Mouse (Mus musculus) 3134 (cell line): ENCODE data around the gene Lrrc66.

Experiments
- DNase-seq: peaks from one replicate; pipeline ENCODE4 v3.0.0-alpha.2; 2011; ENCODE audit warnings: low spot score; ENCODE audit not compliant: insufficient read length; ENCODE audit errors: extremely low read depth

Gene Lrrc66

DNA sequence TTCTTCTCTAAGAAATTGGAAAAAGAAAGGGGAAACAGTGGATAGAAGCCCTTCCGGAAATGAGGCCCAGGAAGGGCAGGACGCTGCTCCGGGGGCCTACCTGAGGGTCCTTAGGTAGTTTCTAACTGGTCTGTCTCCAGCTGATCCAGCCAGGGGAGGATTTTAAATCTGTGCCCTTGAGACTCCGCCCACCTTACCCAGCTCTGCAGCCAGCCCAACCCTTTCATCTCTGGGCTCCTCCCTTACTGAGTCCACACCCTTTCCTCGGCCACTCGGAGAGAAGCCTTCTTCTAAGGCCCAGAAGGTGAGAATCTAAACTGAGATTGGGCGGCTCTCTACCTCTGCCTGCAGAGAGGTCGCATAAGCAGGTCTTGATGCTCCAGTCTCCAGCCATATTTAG is at the start of gene Lrrc66:
Lrrc66 (minus strand) TSS at position 236 of the 400 bp plus-strand sequence.
- no peak for DNase-seq

DNA sequence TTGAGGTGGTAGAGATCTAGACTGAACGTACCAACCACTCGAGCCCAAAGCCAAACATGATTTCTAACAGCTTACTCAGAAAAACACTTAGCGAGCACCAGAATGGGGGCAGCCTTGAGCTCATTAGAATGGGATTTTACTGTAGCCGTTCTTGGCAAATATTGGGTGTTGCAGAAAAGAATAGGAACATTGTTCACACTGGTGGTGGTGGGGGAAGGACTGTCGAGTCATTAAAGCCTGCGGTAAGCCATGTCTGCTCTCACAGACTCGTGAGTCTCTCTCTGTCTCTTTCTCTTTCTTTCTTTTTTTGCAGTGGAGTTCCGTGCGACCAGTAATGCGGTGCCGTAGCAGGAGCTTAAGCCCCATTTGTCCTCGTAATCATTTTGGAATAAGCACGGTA is 44.3 kb upstream of the Lrrc66 start:
- DNase-seq: no peak

DNA sequence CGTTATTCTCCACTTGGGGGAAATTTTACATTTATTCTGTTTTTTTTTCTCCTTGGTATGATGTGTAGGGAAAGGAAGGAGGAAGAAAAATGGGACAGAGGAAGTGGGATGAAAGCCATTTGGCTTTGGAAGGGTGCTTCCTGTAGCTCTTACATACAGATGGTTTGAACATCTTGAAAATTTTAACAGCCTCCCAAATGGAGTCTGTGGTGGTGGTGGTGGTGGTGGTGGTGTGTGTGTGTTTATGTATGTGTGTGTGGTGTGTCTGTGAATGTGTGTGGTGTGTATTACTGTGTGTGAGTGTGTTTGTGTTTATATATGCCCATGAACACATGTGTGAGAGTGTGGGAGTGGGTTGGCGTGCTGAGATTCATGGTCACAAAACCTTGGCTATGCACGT is 43.3 kb upstream of the Lrrc66 start:
- no peak for DNase-seq

DNA sequence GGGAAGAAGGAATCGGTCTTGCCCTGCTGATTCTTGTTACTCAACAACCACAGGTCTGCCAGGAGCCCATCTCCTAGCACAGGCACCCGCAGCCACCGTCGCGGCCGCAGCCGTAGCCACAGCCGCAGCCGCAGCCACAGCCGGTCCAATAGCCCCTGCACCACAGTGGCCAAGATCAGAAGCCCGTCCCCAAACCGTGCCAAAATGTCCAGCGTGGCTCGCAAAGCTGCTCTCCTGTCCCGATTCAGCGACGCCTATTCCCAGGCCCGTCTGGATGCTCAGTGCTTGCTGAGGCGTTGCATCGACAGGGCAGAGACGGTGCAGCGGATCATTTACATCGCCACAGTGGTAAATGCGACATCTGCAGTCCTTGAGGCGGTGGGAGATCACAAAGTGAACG is 37.1 kb upstream of the Lrrc66 start:
- no peak for DNase-seq

DNA sequence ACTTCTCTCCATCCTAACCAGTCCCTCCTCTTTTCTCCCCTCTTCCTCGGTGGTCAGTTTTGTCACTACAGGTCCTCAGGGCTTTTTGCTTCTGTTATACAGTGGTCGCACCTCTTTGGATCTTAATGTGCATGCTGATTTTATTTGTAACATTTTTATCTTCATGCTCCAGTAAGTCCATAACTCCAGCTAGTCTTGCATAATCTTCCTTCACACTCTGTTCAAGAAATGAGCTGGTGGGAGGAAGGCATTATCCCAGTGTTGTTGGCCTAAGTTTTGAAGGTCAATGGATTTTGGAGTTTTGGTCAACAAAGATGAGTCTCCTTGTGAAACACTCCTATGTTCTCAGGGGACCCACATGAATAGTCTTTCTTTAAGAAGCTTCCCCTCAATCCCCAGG is 35.6 kb upstream of the Lrrc66 start:
- DNase-seq: no peak

DNA sequence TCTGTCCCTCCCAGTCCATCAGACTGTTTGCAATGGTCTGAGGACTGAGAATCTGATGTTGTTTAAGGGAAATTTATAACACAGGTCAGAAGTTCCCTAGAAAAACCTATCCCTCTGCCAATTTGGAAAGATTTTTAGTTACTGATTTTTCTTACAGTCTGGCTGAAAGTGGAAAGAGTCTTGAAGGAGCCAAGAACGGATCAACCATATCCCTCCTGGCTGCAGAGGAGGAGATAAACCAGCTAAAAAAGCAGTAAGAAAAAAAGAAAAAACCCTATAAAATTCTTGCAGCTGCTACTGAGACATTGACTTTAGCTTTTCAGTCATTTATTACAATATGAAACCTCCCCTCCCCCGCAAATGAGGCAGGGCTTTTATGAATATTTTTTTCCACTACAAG is 34.4 kb upstream of the Lrrc66 start:
- DNase-seq: no peak

DNA sequence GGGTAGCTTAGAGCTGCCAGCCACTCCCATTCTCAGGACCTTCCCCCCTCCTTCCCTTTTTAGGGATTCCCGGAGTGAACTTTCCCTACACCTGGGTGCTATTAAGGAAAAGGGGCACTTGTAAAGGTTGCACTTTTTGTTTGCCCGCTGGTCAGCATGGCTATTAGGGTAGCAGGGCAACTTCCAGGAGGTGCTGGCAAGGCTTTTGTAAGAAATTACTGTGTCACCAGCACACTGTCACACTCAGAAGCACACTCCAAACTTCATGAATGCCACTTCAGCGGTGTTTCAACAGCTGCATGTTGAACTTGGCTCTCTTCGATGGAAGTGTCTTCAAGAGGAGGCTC is 19.5 kb upstream of the Lrrc66 start:
- DNase-seq: no peak

DNA sequence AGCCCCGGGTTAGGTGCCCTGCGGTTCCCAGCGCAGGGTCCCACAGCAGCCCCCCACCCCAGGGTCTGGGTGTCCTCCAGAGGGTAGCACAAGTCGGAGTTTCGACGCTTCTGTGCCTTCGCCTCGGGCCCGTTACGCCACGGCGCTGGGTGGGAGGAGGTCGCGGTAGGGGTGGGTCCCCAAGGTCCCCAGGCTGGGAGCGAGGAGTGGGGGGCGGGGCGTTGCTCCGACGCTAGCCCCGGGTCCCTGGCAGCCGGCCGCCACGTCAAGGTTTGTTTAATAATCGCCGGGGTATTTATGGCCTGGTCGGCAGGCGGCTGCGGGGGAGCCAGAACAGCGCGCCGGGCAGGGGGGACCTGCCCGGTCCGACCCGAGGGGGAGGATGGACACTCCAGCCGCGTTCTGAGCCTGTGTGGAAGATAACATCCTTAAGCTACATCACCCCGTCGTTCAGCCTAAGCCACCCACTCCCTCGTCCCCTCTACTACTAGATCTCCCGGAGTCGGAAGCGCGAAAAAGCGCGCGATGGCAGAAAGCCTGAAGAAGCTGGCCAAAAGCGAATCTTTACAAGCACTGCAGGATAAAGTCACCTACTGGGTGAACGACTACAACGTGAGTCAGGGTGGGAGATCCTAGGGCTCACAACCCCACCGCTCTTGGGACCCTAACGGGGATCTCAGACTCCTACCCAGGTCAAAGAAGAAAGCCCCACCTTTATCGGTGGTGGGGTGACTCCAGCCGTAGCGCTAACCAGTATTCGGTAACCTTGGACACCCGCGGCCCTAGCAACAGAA is 18.9 kb upstream of the Lrrc66 start, which contains the start of gene Spata18:
Spata18 (plus strand) TSS at position 319 of the 794 bp plus-strand sequence.
- no peak for DNase-seq

DNA sequence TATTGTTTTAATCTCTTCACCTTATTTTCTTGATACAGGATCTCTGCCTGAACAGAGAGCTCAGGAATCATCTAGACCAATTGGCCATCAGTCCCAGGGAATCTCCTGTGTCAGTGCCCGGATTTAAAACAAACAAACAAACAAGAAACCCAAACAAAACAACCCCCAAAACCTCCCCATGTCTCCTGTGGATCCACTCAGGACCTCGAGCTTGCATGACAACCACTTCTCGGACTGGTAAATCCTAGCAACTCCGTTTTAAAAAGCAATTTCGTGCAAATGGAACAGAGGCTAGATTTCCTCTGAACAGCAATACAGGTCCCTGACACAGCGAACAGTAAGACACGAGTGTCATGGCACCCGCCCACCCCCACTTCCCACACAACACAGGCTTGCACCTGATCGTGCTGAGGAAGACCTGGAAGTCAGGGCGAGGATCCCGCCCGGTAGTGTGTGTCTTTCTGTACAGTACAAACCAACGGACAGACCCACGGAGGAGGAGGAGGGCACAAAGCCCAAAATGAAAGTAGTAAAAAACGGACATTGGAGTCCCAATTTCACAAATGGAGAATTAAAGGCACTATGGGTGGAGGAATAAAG is 18.1 kb upstream of the Lrrc66 start:
- DNase-seq: no peak

DNA sequence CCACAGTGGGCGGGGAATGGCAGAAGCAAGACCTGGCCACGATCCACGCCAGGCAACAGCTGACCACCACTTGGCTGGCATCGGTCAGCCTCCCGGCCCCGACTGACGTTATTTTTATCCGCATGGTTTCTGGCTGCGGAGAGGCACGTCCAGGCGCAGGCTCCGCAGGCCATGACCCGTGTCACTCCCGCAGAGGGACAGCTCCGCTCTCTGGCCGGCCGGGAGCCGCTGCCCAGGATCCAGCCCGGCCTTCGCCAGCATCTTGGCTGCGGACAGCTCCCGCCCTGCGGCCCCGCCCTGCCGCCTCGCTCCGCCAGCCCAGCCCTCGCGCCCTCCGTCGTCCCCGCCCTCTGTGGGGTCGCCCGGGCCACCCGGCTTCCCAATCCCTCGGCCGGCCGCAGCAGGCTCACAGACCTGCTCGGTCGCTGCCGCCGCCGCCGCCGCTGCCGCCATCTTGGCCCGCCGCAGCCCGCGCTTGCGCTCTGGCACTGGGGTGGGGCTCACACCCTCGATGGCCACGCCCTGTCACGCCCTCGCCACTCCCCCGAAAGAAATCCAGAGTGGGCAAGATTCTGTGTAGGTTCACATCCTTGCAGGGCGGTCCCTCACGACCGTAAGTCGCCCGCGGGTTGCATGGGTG is 15.1 kb upstream of the Lrrc66 start, which contains the start of gene Sgcb:
Sgcb (minus strand) TSS at position 530 of the 640 bp plus-strand sequence.
- peak; percentile 84 for DNase-seq

DNA sequence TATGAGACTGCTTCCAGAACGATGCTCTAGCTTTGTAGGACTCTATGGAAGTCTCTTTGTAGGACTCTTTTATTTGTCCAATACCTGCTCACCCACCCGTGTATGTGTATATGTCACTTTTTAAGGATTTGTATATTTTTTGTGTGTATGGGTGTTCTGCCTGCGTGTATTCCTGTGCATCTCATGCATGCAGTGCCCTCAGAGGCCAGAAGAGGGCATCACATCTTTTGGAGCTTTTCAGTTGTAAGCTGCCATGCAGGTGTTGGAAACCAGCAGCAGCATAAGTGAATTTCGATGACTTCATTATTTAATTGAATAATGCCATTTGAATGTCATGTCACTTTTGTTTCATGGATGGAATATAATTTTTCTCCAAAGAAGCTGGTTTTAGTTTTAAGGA is 9.8 kb upstream of the Lrrc66 start:
- no peak for DNase-seq

DNA sequence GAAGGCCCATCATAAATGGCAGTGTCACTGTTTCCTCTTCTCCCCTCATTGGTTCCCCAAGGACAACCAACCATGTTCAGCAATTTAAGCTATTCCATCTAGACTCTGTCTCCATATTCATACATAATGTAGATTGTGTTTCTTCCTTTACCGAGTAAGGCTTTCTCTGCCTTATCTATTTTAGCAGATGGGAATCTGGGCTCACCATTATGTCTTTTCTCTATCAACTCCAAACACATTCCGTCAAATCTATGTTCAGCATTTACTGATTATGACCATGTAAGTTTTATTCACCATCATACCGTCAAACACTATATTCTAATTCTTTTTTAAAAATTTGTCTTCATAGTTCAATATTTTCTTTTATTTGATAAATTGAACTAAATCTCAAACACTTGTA is 8.7 kb upstream of the Lrrc66 start:
- DNase-seq: no peak

DNA sequence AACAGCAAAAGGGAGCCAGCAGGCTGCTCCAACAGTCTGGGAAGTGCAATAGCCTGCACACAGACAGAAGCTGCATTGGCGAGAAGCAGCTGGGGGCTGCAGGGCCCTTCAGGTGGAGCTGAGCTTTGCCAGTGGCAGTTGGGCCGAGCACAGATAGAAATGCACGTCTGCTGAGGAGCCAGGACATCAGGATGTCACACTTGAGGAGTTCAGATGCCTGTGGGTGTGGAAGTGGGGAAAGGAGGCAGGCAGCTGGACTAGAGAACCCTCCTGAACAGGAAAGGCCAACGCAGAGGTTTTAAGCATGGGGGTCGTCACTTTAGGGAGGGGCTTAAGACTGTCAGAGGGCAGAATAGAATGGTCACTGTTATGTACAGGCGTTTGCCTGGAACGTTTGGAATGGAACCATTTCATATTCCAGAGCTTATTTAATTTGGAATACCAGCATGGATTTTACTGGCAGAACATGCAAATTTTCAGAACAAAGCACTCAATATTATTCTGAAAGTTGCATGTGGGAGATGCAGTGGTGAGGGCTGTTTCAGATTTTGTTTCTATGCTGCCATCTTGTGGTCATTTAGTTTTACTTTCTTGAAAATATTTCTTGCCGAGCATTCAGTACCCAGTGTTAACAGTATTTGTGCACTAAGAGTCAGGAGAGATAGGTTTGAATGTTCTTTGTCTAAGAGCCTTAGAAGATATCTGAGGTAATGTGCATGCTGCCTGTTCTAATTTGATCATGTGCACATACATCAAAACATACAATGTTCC is 5.2 kb upstream of the Lrrc66 start:
- DNase-seq: no peak

DNA sequence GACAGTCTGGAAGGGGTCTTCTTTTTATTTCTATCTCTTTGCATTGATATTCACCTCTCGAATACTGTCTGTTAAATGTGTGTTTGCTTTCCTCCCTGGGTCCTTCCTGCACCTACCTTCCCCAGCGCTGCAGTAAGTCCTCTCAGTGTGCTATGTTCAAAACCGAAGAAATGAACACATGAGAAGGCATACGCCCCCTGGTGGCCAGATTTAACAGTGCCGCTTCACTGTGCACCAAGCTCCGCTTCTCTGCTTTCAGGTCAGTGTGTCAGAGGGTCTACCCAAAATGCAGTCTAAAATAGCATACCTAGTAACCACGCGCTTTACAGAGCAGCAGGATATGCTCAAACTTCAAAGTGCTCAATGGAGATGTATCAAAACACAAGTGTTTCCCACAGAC is 815 bp upstream of the Lrrc66 start:
- DNase-seq: no peak

DNA sequence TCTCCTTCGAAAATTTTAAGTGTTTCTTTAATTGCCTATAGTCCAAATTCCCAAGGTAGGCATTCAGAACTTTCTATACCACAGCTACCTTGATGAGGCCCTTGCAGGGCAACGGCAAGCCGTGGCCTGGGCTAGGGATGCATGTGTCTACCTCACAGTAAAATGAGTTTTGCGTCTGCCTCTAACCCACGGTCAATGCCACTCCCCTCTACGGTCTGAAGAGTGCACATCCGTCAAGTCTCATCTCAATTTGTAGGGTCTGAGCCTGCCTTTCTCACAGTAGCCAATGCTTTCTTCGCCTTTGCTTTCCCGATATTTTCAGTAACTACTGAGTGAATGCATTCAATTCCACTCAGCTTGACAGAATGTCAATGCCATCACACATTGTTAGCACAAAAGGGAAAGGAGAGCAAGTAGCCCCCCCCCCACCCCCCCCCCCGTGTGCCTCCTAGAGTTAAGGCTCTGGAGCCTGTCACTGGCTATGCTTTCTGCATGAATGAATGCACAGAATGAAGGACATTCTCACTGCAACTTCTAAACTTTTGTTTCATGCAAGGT is 1.2 kb downstream of the Lrrc66 start:
- DNase-seq: no peak

DNA sequence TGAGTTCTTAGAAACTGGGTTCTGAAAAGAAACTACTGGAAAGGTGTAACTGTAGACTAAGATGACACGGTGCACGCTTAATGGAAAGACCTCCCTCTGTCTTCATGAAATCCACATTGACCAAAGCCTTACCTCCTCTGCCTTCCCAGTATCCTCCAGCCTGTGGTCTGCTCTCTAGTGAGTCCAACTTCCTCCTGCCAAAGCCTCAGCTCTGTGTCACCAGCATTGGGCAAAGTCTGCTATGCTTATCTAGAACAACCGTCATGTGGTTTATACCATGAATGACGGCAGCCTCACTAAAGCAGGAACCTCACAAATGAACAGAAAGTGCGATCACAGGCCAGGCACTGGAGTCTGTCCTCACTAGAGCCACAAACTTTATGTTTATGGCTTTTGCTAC is 2.2 kb downstream of the Lrrc66 start:
- DNase-seq: no peak

DNA sequence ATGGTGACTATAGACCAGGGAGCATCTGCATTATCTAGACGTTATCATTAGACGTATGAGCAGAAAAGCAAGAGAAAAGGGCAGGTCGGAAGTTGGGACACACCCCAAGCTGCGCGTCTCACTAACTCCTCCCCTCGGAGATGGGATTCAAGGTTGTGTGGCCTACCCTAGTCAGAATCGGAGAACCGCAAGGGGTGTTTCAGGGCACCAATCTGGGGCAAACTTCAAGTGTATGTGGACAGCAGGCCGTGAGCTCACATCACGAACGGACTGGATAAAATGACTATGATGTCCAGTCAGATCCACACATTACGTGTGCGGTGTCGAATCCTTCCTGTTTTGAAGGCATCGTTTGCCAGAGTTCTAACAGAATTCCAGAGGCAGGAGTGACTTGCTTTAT is 4.3 kb downstream of the Lrrc66 start:
- DNase-seq: no peak

DNA sequence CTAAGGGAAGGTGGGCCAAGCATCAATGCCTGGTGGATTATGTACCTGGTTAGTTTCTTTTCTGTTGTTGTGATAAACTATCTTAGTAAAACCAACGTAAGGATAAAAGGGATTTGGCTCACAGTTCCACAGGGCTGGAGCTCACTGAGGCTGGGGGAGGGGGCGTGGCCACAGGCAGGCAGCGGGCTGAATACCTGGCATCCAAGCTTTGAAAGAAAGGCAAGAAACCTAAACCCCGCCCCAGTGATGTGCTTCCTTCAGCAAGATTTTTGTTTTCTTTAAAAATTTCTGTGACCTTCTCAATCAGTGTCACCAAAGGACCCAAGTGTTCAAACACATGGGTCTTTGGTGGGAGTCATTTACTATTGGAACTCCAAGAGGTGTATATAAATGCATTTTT is 4.8 kb downstream of the Lrrc66 start:
- no peak for DNase-seq

DNA sequence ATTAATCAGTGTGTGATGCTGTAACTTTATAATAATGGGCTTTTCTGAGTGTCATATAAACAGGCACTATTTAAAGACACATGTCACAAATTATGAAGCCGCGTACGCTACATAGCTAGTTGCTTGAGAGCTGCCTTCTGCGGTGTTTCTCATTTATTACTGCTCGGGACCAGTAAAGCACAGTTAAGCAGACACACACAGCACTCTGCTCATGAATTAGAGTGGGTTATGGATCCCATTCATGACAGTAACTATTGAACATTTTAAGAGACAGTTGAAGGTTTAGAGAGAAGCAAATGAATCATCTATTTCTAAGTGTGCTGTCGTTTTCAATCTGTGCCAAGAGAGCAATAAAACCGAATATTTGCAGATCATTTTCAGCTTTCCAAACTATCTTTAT is 5.5 kb downstream of the Lrrc66 start:
- no peak for DNase-seq

DNA sequence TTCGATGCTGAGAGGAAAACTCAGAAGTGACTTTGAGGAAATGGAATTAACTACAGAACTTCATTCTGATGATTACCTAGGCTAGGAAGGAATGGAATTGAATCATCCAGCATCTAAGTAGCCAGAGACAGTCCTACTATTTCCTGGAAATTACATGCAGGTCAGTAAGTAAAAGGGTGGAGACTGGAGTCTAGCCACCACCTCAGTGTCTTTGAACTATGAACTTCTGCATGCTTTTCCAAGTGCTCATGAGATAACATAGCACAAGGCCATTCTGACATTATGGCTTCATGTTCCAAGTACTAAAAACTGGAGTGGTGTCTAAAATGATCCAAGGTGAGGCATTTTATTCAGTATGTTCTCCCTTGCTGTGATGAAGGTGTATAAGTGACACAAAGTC is 6.8 kb downstream of the Lrrc66 start:
- DNase-seq: no peak

DNA sequence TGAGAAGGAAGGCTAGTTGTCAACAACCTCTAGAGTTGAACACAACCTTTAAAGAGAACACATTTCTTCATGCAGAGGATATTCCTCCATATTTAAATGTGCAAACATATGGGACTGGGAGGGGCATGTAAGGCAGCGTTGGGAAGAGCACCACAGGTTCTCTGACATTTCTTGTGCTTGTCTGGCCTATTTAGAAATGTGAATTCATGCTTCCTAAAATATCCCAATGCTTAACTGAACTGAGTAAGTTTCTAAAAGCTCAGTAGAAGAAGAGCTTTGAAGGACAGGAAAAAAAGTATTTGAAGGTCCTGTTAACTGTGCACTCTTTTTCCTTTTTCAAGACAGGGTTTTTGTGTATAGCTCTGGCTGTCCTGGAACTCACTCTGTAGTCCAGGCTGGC is 13.4 kb downstream of the Lrrc66 start:
- no peak for DNase-seq
